Mouse (Mus musculus) heart, embryonic 14.5 days (tissue): Measurements from ENCODE around the gene Gm10358. TPM values are rescaled to one million over a fixed set of nuclear protein-coding genes. Genes with fewer than 3 reads are reported as not detected.
"Not testable (repeated sequence)": the region's sequence is repeated elsewhere in the genome, so short reads cannot be mapped to it uniquely, and the experiment has no call there.

Experiments used
- ATAC-seq: fragments of 200-750 bp; cut with Nextera tagmentation; 2 replicates; pipeline ENCODE4 v1.8.0; 2017; ENCODE audit warnings: low read depth, moderate TSS enrichment; ENCODE audit not compliant: insufficient number of reproducible peaks, insufficient read depth, low FRiP score
- H3K27ac ChIP-seq, 2 experiments: fragments of 200-500 bp in 1 of 2; fragments of 300-500 bp in 1 of 2; sonication (generic) in 1 of 2; replicated peaks in 1 of 2; 2 replicates each; pipeline ENCODE4 v1.5.1; 2012 to 2014; ENCODE audit warnings: low read depth in 2 of 2, low read length in 2 of 2, control low read depth in 1 of 2, mild to moderate bottlenecking in 1 of 2, mixed read lengths in 1 of 2; ENCODE audit not compliant: control insufficient read depth in 1 of 2, insufficient read depth in 1 of 2
- H3K27me3 ChIP-seq: fragments of 300-500 bp; sonication (generic); 2 replicates; pipeline ENCODE4 v1.6.1; 2014; ENCODE audit warnings: mild to moderate bottlenecking, low read length, control low read depth; ENCODE audit not compliant: control insufficient read depth, insufficient read depth
- H3K36me3 ChIP-seq: fragments of 300-500 bp; sonication (generic); 2 replicates; pipeline ENCODE4 v1.6.1; 2014; ENCODE audit warnings: mild to moderate bottlenecking, control low read depth, low read length, mixed read lengths; ENCODE audit not compliant: control insufficient read depth, insufficient read depth
- H3K4me1 ChIP-seq, 2 experiments: fragments of 200-500 bp in 1 of 2; fragments of 300-500 bp in 1 of 2; sonication (generic) in 1 of 2; 2 replicates each; pipeline ENCODE4 v1.6.1; 2012 to 2014; ENCODE audit warnings: low read length in 2 of 2, control low read depth in 1 of 2, mixed read lengths in 1 of 2; ENCODE audit not compliant: control insufficient read depth in 2 of 2, insufficient read depth in 2 of 2
- H3K4me2 ChIP-seq: fragments of 300-500 bp; sonication (generic); 2 replicates; pipeline ENCODE4 v1.6.1; 2014; ENCODE audit warnings: mild to moderate bottlenecking, low read length
- H3K4me3 ChIP-seq, 2 experiments: fragments of 200-500 bp in 1 of 2; fragments of 300-500 bp in 1 of 2; sonication (generic) in 1 of 2; 2 replicates each; pipeline ENCODE4 v1.5.1; 2012 to 2014; ENCODE audit warnings: low read length in 2 of 2, mild to moderate bottlenecking in 2 of 2, control low read depth in 1 of 2, low read depth in 1 of 2, moderate library complexity in 1 of 2; ENCODE audit not compliant: control insufficient read depth in 1 of 2, insufficient read depth in 1 of 2
- H3K9ac ChIP-seq: fragments of 300-500 bp; sonication (generic); 2 replicates; pipeline ENCODE4 v1.6.1; 2014; ENCODE audit warnings: mild to moderate bottlenecking, low read length
- H3K9me3 ChIP-seq: fragments of 300-500 bp; sonication (generic); 2 replicates; pipeline ENCODE4 v1.6.1; 2016; ENCODE audit warnings: low read length, control low read depth; ENCODE audit not compliant: control insufficient read depth
- WGBS: fragments of 180-500 bp; shearing (Covaris S2); extraction: QIAGEN DNeasy Blood & Tissue Kit; methylation state at CpG from one replicate; pipeline ENCODE4 v1.1.7; 2014; 5-methylcytosine and 5-hydroxymethylcytosine counted together
- polyA plus RNA-seq: library from polyadenylated mRNA; unstranded; fragments of >200 nt; fragmentation: Nextera tagmentation; extraction: Ambion mirVana; gene quantifications from 2 replicates; pipeline ENCODE4 v1.2.1, GENCODE M21; 2014

Gene Gm10358
- 0.22 and 0.24 TPM in 2 replicates for polyA plus RNA-seq

DNA sequence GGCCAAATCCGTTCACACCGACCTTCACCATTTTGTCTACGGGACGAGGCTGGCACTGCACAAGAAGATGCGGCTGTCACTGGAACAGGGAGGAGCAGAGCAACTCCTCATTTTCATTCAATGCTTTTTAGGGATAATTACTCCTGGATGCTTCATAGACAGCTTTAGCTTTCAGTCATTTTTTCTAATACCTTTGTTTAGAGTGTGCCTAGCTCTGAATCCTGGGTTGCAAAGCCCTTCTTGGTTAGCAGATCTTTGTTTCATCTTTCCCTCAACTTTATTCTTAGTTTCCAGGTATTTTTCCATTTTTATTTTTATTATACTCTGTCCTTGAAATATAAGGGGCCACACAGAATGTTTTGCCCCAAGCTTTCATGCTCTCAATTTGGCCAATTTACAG, at the start of gene Gm10358:
Gene Gm10358, minus strand, starts transcription at position 101 of the 400 bp plus-strand sequence.
- Histone ChIP-seq H3K27ac (no peak within 1 kb of the TSS), H3K9ac (no peak within 1 kb of the TSS), H3K4me2 (no peak within 1 kb of the TSS), H3K4me1 (no peaks in the 10 kb centered on the region), H3K36me3 (no peaks in the 10 kb centered on the region), H3K27me3 (no peaks in the 10 kb centered on the region), H3K9me3 (no peaks in the 10 kb centered on the region), H3K4me3 (no peak within 1 kb of the TSS)
- 100% methylated on average over 5 of the region's 5 CpGs for WGBS
- ATAC-seq, result no peak

DNA sequence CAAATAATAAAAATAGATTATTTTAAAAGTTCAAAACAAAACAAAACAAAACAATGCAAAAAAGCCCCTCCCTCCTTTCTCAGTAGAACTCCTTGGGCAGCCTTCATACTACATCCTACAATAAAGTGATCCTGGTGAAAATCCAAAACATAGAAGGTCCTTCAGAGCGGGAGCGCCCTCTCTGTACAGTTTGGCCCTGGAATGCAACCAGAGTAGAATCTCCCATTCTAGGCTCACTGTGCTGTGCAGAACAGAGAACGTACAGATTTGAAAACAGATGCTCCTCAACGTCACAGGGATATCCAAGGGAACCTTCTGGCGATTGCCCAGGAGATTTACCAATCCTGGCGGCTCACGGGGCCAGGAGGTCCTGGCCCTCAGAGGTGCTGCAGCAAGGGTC, 42.0 kb upstream of the Gm10358 start, which contains the start of gene Iqcm:
Gene Iqcm, plus strand, starts transcription at position 301 of the 400 bp plus-strand sequence.
- Histone ChIP-seq H3K27me3 (no peaks in the 10 kb centered on the region), H3K4me1 (no peaks in the 10 kb centered on the region), H3K4me3 (no peak within 1 kb of the TSS), H3K4me2 (no peak within 1 kb of the TSS), H3K9me3 (no peaks in the 10 kb centered on the region), H3K9ac (no peak within 1 kb of the TSS), H3K27ac (no peak within 1 kb of the TSS), H3K36me3 (no peaks in the 10 kb centered on the region)
- no peak for ATAC-seq
- 85% methylated on average over 7 of the region's 7 CpGs for WGBS

DNA sequence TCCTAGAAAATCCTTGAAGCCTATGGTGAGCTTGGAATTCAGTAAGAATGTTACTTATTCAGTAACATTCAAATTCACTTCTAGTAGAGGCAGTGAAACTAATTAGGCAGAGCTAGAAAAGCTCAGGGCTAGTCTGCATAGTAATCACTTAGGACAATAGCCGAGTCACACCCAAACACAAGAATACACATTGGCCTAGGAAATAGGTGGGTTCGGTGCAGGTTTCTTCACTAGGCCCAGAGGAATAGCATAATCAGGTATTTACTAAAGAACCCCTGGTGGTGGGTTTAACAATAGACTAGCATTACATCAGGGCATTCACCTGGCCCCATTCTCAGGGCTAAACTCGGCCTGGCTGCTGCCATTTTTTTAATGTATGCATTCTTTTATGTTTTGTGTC, 9.3 kb upstream of the Gm10358 start:
- H3K9me3 ChIP-seq, ATAC-seq, H3K4me2 ChIP-seq, H3K27ac ChIP-seq, H3K27me3 ChIP-seq, H3K36me3 ChIP-seq, H3K9ac ChIP-seq, H3K4me3 ChIP-seq, H3K4me1 ChIP-seq: not testable (repeated sequence)
- WGBS, result 86% methylated on average over 3 of the region's 3 CpGs

DNA sequence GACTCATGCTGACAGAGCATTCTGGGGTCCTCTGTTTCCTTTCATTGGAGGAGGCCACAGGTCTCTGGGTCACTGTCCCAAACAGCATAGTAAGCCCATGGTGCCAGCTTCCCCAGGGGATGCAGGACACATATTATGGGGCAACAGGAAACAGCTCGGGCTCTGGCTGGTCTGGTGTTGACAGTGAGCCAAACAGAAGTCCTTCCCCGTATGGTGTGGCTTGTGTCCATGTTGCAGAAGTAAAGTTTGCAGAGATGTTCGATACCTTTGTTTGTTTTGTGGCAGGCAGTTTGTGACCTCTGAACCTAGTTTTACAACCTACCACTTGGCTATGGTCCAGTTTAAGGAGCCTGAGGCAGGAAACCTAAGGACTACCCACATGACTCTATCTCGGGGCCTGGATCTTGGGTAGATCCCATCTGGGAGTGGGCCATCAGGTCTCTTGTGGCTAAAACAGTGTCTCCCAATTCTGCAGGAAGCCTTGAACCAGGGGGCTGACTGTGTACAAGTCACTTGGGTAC, 21.6 kb downstream of the Gm10358 start:
- no peak for ATAC-seq
- no peaks in the 10 kb centered on the region for H3K4me1 ChIP-seq
- no peak overlapping the region for H3K27ac ChIP-seq
- no peaks in the 10 kb centered on the region for H3K36me3 ChIP-seq
- no peak overlapping the region for H3K4me3 ChIP-seq
- no peaks in the 10 kb centered on the region for H3K27me3 ChIP-seq
- H3K9me3 ChIP-seq, result no peaks in the 10 kb centered on the region
- WGBS, result 81% methylated on average over 4 of the region's 4 CpGs
- H3K4me2 ChIP-seq, result no peak overlapping the region
- H3K9ac ChIP-seq, result no peak overlapping the region

DNA sequence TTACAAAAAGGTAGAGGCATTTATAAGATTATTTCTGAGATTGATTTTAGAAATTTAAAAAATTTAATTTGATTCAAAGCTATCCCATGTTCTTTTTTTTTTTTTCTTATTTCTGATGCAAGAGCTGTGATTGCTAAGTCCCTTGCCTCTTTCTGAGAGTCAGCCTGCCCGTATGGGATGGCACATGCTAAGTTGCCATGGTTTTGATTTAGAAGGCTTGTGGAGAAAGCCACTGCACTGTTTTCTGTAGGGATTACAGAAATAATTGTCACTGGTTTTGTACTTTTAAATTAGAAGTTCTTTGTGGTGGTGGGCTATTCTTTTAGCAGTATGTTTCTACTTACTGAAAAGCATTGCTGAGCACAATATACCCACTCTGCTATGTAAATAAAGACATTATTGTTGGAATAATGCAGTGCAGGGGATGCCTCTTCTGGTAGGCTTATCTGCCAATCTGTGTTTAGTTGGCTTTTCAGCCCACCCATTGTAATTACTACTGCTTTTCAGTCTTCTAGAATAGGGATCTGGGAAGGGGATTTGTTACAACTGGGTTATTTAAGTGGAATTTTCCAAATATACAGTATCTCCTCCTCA, 30.8 kb downstream of the Gm10358 start:
- no peak overlapping the region for H3K4me3 ChIP-seq
- H3K9me3 ChIP-seq, result no peaks in the 10 kb centered on the region
- H3K27ac ChIP-seq, result no peak overlapping the region
- H3K36me3 ChIP-seq, result no peaks in the 10 kb centered on the region
- no peaks in the 10 kb centered on the region for H3K4me1 ChIP-seq
- H3K4me2 ChIP-seq, result no peak overlapping the region
- 77% methylated on average over 1 of the region's 1 CpGs for WGBS
- ATAC-seq, result no peak
- H3K27me3 ChIP-seq, result no peaks in the 10 kb centered on the region
- no peak overlapping the region for H3K9ac ChIP-seq

DNA sequence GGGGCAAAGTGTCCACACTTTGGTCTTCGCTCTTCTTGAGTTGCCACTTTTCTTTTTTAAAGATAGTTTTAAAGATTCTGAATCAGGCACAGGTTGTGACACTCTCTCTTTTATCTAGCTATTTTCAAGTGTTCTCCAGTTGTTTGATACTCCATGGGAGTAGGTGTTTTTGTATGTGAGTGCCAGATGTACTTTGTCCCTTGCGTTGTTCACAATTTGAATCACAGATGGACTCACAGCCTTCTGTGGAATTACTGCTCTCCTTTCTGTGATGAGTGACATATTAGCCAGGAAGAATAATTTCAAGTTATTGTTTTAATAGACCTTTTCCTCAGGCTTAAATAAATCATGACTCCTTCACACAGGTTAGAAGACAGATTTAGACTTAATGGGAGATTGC, 34.4 kb downstream of the Gm10358 start:
- H3K27me3 ChIP-seq, result no peaks in the 10 kb centered on the region
- no peaks in the 10 kb centered on the region for H3K9me3 ChIP-seq
- WGBS, result 84% methylated on average over 2 of the region's 2 CpGs
- no peak overlapping the region for H3K4me3 ChIP-seq
- no peak overlapping the region for H3K27ac ChIP-seq
- no peaks in the 10 kb centered on the region for H3K4me1 ChIP-seq
- ATAC-seq, result no peak
- no peak overlapping the region for H3K9ac ChIP-seq
- H3K4me2 ChIP-seq, result no peak overlapping the region
- no peaks in the 10 kb centered on the region for H3K36me3 ChIP-seq

Other genes with a start within 250 kb of the Gm10358 start
- gene Rasd2, start 192.6 kb downstream of the Gm10358 start, polyA plus RNA-seq, result 0.57 and 0.67 TPM in 2 replicates
- gene Iqcm, start 42.1 kb upstream of the Gm10358 start, polyA plus RNA-seq, result not detected in 2 replicates